Mouse (Mus musculus) C2C12 (cell line): Measurements from ENCODE around the gene Fbxo2. TPM values are rescaled to one million over a fixed set of nuclear protein-coding genes. Genes with fewer than 3 reads are reported as not detected.
A peak's percentile ranks its signal among the peaks of the same experiment; 100 is the strongest.

Experiments
- H3K27me3 ChIP-seq: one replicate; pipeline ENCODE4 v1.6.1; 2011; ENCODE audit not compliant: control insufficient read depth, insufficient read depth, insufficient read length
- H3K36me3 ChIP-seq: one replicate; pipeline ENCODE4 v1.6.1; 2011; ENCODE audit not compliant: control insufficient read depth, insufficient read depth
- H3K4me3 ChIP-seq: one replicate; pipeline ENCODE4 v1.5.1; 2011; ENCODE audit warnings: mild to moderate bottlenecking, control low read depth; ENCODE audit not compliant: poor library complexity, insufficient read depth, severe bottlenecking
- H3K79me2 ChIP-seq: one replicate; pipeline ENCODE4 v1.6.1; 2011; ENCODE audit not compliant: control insufficient read depth, insufficient read depth
- H3K79me3 ChIP-seq: one replicate; pipeline ENCODE4 v1.6.1; 2011; ENCODE audit warnings: low read depth, control low read depth
- H3ac ChIP-seq: one replicate; pipeline ENCODE3; 2011; ENCODE audit warnings: low read depth; ENCODE audit not compliant: control insufficient read depth, insufficient read length
- CEBPB ChIP-seq: IDR thresholded peaks from one replicate; pipeline ENCODE4 v1.6.1; 2011; ENCODE audit warnings: low read depth, mild to moderate bottlenecking, control low read depth, moderate library complexity
- CTCF ChIP-seq: IDR thresholded peaks from one replicate; pipeline ENCODE4 v1.5.1; 2011; ENCODE audit not compliant: control insufficient read depth, insufficient read depth, insufficient read length
- FOSL1 ChIP-seq: IDR thresholded peaks from one replicate; pipeline ENCODE4 v1.8.0; 2011; ENCODE audit warnings: mild to moderate bottlenecking, low read length; ENCODE audit not compliant: poor library complexity, insufficient read depth, severe bottlenecking
- MAX ChIP-seq: IDR thresholded peaks from one replicate; pipeline ENCODE4 v1.6.1; 2011; ENCODE audit warnings: mild to moderate bottlenecking, control low read depth
- MYOD1 ChIP-seq: IDR thresholded peaks from one replicate; pipeline ENCODE4 v1.6.1; 2011; ENCODE audit warnings: low read depth; ENCODE audit not compliant: control insufficient read depth, insufficient read length
- MYOG ChIP-seq: IDR thresholded peaks from one replicate; pipeline ENCODE4 v1.6.1; 2011; ENCODE audit not compliant: control insufficient read depth, insufficient read length; ENCODE audit errors: extremely low read depth
- USF1 ChIP-seq: IDR thresholded peaks from one replicate; pipeline ENCODE4 v1.6.1; 2011; ENCODE audit warnings: low read depth, mild to moderate bottlenecking, control low read depth, moderate library complexity
- polyA plus RNA-seq: library from polyadenylated mRNA; unstranded; fragments of >200 nt; fragmentation: generic; extraction: Trizol; gene quantifications from one replicate; pipeline ENCODE4 v1.2.1, GENCODE M21; 2012; ENCODE audit warnings: missing spikeins

The Fbxo2 gene
- polyA plus RNA-seq, 1 experiment, result 14.2 TPM

DNA sequence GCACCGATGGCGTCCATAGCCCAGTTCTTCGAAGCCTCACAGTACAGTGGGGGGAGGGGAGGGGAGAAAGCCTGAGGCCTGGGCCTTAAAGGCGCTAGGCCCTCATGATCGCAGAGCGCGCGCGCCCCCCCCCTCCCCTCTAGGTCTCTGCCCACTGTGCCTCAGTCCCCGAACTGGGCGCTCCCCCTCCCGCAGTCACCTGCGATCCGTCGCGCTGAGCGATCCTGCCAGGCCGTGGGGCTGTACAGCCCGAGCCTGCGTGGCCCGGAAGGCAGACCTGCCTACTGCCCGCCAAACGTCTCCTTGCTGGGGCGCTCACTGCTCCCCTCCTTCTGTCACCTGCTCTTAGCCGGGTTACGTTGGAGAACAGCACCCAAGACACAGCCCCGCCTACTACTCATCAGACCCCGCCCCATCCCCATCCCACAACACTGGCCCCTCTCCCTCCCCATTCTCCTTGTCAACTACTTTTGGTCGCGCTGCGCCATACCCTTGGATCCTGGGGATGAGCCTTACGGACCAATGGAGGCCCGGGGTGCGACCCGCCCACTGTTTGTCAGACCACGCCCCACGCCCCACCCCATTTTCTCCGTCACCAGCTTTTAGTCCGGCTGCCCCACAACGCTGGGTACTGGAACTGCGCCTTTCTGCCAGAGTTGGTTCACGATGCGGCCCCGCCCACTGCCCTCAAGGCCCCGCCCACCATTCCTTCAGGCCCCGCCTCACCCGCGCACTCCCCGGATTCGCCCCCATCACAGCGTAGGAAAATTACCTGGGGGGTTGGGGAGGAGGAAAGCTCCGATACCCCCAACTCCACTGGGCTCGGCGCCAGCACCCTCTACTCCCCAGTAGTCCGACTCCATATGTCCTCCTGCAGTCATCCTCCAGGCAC, 631 bp upstream of the Fbxo2 start:
- no peaks in the 10 kb centered on the region for H3K36me3 ChIP-seq
- peaks cover 12% of the 10 kb centered on the region for H3K27me3 ChIP-seq
- no peaks in the 10 kb centered on the region for H3K79me2 ChIP-seq
- H3K4me3 ChIP-seq, result peak overlapping the region; percentile 14
- H3ac ChIP-seq, result peak overlapping the region; percentile 61
- H3K79me3 ChIP-seq, result no peaks in the 10 kb centered on the region
- TF ChIP-seq CTCF (no peak), MYOG (no peak), FOSL1 (no peak)

DNA sequence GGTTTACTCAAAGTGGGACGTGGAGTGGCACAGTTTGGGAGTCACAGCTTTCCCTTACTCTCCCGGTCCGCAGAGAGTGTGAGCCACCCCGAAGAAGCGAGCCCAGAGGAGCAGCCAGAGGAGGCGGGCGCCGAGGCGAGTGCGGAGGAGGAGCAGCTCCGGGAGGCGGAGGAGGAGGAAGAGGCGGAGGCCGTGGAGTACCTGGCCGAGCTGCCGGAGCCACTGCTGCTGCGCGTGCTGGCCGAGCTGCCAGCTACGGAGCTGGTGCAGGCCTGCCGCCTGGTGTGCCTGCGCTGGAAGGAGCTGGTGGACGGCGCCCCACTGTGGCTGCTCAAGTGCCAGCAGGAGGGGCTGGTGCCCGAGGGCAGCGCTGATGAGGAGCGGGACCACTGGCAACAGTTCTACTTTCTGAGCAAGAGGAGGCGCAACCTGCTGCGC, 3.6 kb downstream of the Fbxo2 start:
- Histone ChIP-seq H3K27me3 (peaks cover 28% of the 10 kb centered on the region), H3K4me3 (no peak overlapping the region), H3K36me3 (no peaks in the 10 kb centered on the region), H3K79me3 (no peaks in the 10 kb centered on the region), H3K79me2 (no peaks in the 10 kb centered on the region), H3ac (peak overlapping the region; percentile 19)
- no peak for TF ChIP-seq CEBPB
- no peak for TF ChIP-seq MAX
- no peak for TF ChIP-seq USF1
- no peak for TF ChIP-seq MYOD1
- TF ChIP-seq CTCF, result peak; percentile 97

DNA sequence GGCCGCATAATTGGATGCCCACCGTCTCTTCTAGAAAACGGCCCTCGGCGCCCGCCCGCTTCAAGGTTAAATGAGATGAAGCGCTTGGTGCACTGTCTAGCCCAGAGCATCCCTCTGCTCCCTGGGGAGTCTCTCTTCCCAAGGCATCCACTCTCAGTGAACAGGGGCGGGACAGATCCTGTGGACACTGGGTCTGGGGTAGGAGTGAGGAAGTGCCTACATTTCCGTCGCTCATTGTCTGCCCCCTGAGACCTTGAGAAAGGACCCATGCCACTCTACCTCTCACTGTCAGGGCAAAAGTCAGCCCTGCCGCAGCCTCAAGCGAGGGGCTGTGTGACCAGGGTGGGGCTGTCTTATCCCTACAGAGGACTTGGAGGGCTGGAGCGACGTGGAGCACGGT, 4.0 kb downstream of the Fbxo2 start:
- Histone ChIP-seq H3K79me3 (no peaks in the 10 kb centered on the region), H3K79me2 (no peaks in the 10 kb centered on the region), H3K27me3 (peaks cover 28% of the 10 kb centered on the region), H3ac (no peak overlapping the region), H3K4me3 (no peak overlapping the region), H3K36me3 (no peaks in the 10 kb centered on the region)
- TF ChIP-seq FOSL1, result no peak
- no peak for TF ChIP-seq MYOD1
- TF ChIP-seq CEBPB, result no peak
- no peak for TF ChIP-seq CTCF
- no peak for TF ChIP-seq MAX
- no peak for TF ChIP-seq MYOG
- no peak for TF ChIP-seq USF1

DNA sequence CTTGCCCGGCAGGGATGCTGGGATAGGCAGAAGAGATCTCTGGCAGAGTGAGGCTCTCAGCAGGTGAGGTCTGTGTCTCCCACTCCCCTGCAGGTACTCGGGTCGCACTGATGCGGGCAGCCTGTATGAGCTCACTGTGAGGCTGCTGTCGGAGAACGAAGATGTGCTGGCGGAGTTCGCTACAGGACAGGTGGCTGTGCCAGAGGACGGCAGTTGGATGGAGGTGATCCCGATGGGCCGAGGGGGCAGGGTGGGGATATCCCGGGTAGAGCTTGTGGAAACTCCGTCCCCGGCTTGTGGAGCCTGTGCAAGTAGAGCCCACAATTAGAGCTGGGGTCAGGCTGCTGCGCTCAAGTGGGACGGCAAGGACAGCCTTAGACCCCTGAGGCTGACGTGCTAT, 5.1 kb downstream of the Fbxo2 start:
- Histone ChIP-seq H3ac (no peak overlapping the region), H3K27me3 (peaks cover 28% of the 10 kb centered on the region), H3K79me2 (no peaks in the 10 kb centered on the region), H3K79me3 (no peaks in the 10 kb centered on the region), H3K4me3 (no peak overlapping the region), H3K36me3 (no peaks in the 10 kb centered on the region)
- TF ChIP-seq MYOD1, result no peak
- TF ChIP-seq USF1, result no peak

DNA sequence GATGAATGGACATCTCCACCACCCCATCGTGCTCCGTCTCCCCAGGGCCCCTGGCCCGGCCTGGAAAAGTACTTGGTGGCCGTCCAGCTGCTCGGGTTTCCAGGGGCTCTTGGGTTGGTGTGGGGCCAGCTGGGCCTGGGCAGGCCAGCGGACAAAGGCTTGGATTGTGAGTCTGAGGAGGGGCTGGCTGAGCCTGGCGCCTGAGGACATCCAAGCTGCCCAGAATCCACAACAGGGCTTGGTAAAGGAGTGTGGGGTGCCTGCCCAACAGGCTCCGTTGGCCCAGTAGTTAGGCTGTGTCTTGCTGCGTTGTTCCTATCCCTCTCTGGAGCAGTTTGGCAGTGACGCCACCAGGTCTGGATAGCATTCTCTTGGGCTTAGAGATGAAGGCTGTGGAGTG, 6.0 kb downstream of the Fbxo2 start:
- no peak overlapping the region for H3ac ChIP-seq
- no peak overlapping the region for H3K4me3 ChIP-seq
- TF ChIP-seq CEBPB, result no peak
- TF ChIP-seq CTCF, result no peak
- TF ChIP-seq USF1, result no peak
- no peak for TF ChIP-seq MYOG
- no peak for TF ChIP-seq MYOD1
- TF ChIP-seq MAX, result no peak
- no peak for TF ChIP-seq FOSL1
- H3K79me2 ChIP-seq, result no peaks in the 10 kb centered on the region
- no peaks in the 10 kb centered on the region for H3K36me3 ChIP-seq
- no peaks in the 10 kb centered on the region for H3K79me3 ChIP-seq
- H3K27me3 ChIP-seq, result peaks cover 29% of the 10 kb centered on the region

DNA sequence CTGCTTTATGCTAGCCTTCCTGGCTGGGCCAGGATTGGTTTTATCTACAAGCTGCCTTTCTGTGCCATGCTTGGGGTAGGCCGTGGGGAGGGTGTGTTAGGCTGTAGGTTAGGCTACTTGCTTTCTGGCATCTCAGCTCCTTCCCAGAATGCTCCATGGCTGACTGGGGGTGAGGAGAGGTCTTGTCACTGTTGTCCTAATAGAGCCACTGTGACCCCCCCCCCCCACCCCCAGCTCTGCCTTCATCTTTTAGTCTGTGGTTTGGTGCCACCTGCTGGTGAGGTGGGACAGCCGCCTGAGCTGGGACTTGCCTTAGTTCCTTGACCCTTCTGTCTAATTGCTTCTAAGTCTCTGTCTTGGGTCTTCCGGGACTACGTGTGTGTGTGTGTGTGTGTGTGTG, 6.6 kb downstream of the Fbxo2 start:
- H3K79me3 ChIP-seq, result no peaks in the 10 kb centered on the region
- TF ChIP-seq CEBPB (no peak), CTCF (peak; percentile 17)
- H3ac ChIP-seq, result no peak overlapping the region
- H3K27me3 ChIP-seq, result peaks cover 33% of the 10 kb centered on the region
- no peaks in the 10 kb centered on the region for H3K79me2 ChIP-seq
- H3K36me3 ChIP-seq, result no peaks in the 10 kb centered on the region
- H3K4me3 ChIP-seq, result no peak overlapping the region
